Mouse (Mus musculus): Measurements from ENCODE around the gene Clip3. TPM values are rescaled to one million over a fixed set of nuclear protein-coding genes. Genes with fewer than 3 reads are reported as not detected.
A peak's percentile ranks its signal among the peaks of the same experiment; 100 is the strongest.

The Clip3 gene
- total RNA-seq, 2 experiments from 2014 or later, result 488 to 492 TPM

GRCm38 (mm10) chr7:30280670-30281138 is 10.8 kb upstream of the Clip3 start:
- no peak for TF ChIP-seq CTCF (IDR thresholded peaks at IDR 0.05)
- peak overlapping the region; percentile 85 for H3K4me3 ChIP-seq
- intact Hi-C loops (cut with DNase I), result loop anchor here (5.0 kb wide), 1 partner anchor 48 kb away; the partner anchor contains the start of genes Polr2i and Tbcb
- H3K27ac ChIP-seq, result peak overlapping the region; percentile 97
- DNase-seq (ENCODE audit: extremely low spot score in 1 of 2, low spot score in 2 of 2), result peak; percentile 80 to 85

- H3K4me3 ChIP-seq, result no peak overlapping the region
- no peak overlapping the region; the same call in 1 of the 2 replicates for H3K27ac ChIP-seq
- DNase-seq (ENCODE audit: extremely low spot score in 1 of 2, low spot score in 2 of 2), result no peak
- intact Hi-C loops (cut with DNase I), result loop anchor here (5.0 kb wide), 1 partner anchor 49 kb away; the partner anchor contains the start of genes Polr2i and Tbcb
- TF ChIP-seq CTCF (IDR thresholded peaks at IDR 0.05), result no peak
These were observed 10.0 kb upstream of the Clip3 start for GRCm38 (mm10) chr7:30281522-30281921.

GRCm38 (mm10) chr7:30282740-30283139 is 8.8 kb upstream of the Clip3 start:
- H3K27ac ChIP-seq, result 0 out of 2 replicates have a peak overlapping the region, but pooled peaks have one; percentile 8
- TF ChIP-seq CTCF (IDR thresholded peaks at IDR 0.05), result no peak
- intact Hi-C loops (cut with DNase I), result loop anchor here (5.0 kb wide), 1 partner anchor 50 kb away; the partner anchor contains the start of genes Polr2i and Tbcb
- DNase-seq (ENCODE audit: extremely low spot score in 1 of 2, low spot score in 2 of 2), result no peak
- H3K4me3 ChIP-seq, result no peak overlapping the region

- no peak for TF ChIP-seq CTCF (IDR thresholded peaks at IDR 0.05)
- intact Hi-C loops (cut with DNase I), result no loop called here
- Histone ChIP-seq H3K27ac (no peak overlapping the region), H3K4me3 (no peak overlapping the region)
- DNase-seq (ENCODE audit: extremely low spot score in 1 of 2, low spot score in 2 of 2), result no peak
These were observed 4.7 kb upstream of the Clip3 start for GRCm38 (mm10) chr7:30286701-30287410.

GRCm38 (mm10) chr7:30288046-30288445 is 3.5 kb upstream of the Clip3 start:
- no peak for DNase-seq (ENCODE audit: extremely low spot score in 1 of 2, low spot score in 2 of 2)
- Histone ChIP-seq H3K4me3 (no peak overlapping the region), H3K27ac (no peak overlapping the region)
- intact Hi-C loops (cut with DNase I), result no loop called here
- no peak for TF ChIP-seq CTCF (IDR thresholded peaks at IDR 0.05)

GRCm38 (mm10) chr7:30289071-30289713 is 2.3 kb upstream of the Clip3 start:
- intact Hi-C loops (cut with DNase I), result no loop called here
- Histone ChIP-seq H3K27ac (no peak overlapping the region), H3K4me3 (no peak overlapping the region)
- TF ChIP-seq CTCF (IDR thresholded peaks at IDR 0.05), result no peak
- DNase-seq (ENCODE audit: extremely low spot score in 1 of 2, low spot score in 2 of 2), result no peak

- intact Hi-C loops (cut with DNase I), result no loop called here
- no peak overlapping the region for H3K27ac ChIP-seq
These were observed 1.7 kb upstream of the Clip3 start for GRCm38 (mm10) chr7:30289714-30290399.

GRCm38 (mm10) chr7:30293795-30294194 is 2.3 kb downstream of the Clip3 start:
- peak overlapping the region; percentile 72; the same call in 1 of the 2 replicates for H3K27ac ChIP-seq
- no peak for TF ChIP-seq CTCF (IDR thresholded peaks at IDR 0.05)
- DNase-seq (ENCODE audit: extremely low spot score in 1 of 2, low spot score in 2 of 2), result peak in 1 of 2 experiments; percentile 25
- intact Hi-C loops (cut with DNase I), result no loop called here
- peak overlapping the region; percentile 27 for H3K4me3 ChIP-seq

More at GRCm38 (mm10) chr7:30289714-30290399, 1.7 kb upstream of the Clip3 start:
- TF ChIP-seq CTCF (IDR thresholded peaks at IDR 0.05), result peak; percentile 9
- DNase-seq (ENCODE audit: extremely low spot score in 1 of 2, low spot score in 2 of 2), result no peak
- no peak overlapping the region for H3K4me3 ChIP-seq

GRCm38 (mm10) chr7:30294296-30294695 is 2.8 kb downstream of the Clip3 start:
- peak overlapping the region; percentile 72 for H3K27ac ChIP-seq
- intact Hi-C loops (cut with DNase I), result no loop called here
- DNase-seq (ENCODE audit: extremely low spot score in 1 of 2, low spot score in 2 of 2), result no peak
- H3K4me3 ChIP-seq, result peak overlapping the region; percentile 27
- no peak for TF ChIP-seq CTCF (IDR thresholded peaks at IDR 0.05)

- no peak for TF ChIP-seq CTCF (IDR thresholded peaks at IDR 0.05)
- peak in 1 of 2 experiments; percentile 43 for DNase-seq (ENCODE audit: extremely low spot score in 1 of 2, low spot score in 2 of 2)
- H3K27ac ChIP-seq, result no peak overlapping the region
- H3K4me3 ChIP-seq, result no peak overlapping the region; the same call in 1 of the 2 replicates
- intact Hi-C loops (cut with DNase I), result no loop called here
These were observed 3.6 kb downstream of the Clip3 start for GRCm38 (mm10) chr7:30295103-30295502.

GRCm38 (mm10) chr7:30296816-30297215 is 5.3 kb downstream of the Clip3 start:
- H3K4me3 ChIP-seq, result no peak overlapping the region
- TF ChIP-seq CTCF (IDR thresholded peaks at IDR 0.05), result no peak
- intact Hi-C loops (cut with DNase I), result no loop called here
- no peak overlapping the region for H3K27ac ChIP-seq
- no peak for DNase-seq (ENCODE audit: extremely low spot score in 1 of 2, low spot score in 2 of 2)

GRCm38 (mm10) chr7:30297266-30297665 is 5.7 kb downstream of the Clip3 start:
- no peak for DNase-seq (ENCODE audit: extremely low spot score in 1 of 2, low spot score in 2 of 2)
- intact Hi-C loops (cut with DNase I), result no loop called here

More at GRCm38 (mm10) chr7:30297266-30297665, 5.7 kb downstream of the Clip3 start:
- Histone ChIP-seq H3K4me3 (no peak overlapping the region), H3K27ac (no peak overlapping the region)
- TF ChIP-seq CTCF (IDR thresholded peaks at IDR 0.05), result no peak
